Mouse (Mus musculus): Measurements from ENCODE around the gene Sp100. TPM values are rescaled to one million over a fixed set of nuclear protein-coding genes. Genes with fewer than 3 reads are reported as not detected.
"Not testable (repeated sequence)": the region's sequence is repeated elsewhere in the genome, so short reads cannot be mapped to it uniquely, and the experiment has no call there.

The Sp100 gene
- polyA plus RNA-seq, 1 experiment = not detected

DNA sequence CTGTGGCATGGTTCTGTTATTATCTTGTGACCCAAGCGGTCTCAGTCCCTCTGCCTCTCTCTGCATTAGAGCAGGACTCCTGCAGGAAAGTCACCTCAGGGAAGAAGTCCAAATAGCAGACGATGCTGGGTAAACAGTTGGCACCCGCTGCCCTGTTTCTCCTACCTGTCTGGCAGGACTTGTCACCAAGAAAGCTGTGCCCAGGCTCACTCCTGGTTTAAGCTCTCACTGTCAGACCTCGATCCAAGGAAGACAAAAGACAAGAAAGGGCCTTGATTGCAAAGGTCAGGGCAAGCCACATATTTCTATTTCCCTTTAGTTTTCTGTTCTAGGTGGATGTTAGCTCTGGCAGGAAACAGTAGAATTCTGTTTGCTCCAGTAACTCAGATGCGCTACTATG, 736 bp downstream of the Sp100 start:
- H3K4me3 ChIP-seq (ENCODE audit: insufficient read depth, poor library complexity, severe bottlenecking); H3K79me3 ChIP-seq (ENCODE audit: low read depth); H3K27me3 ChIP-seq (ENCODE audit: control insufficient read depth, insufficient read depth, insufficient read length): not testable (repeated sequence)

DNA sequence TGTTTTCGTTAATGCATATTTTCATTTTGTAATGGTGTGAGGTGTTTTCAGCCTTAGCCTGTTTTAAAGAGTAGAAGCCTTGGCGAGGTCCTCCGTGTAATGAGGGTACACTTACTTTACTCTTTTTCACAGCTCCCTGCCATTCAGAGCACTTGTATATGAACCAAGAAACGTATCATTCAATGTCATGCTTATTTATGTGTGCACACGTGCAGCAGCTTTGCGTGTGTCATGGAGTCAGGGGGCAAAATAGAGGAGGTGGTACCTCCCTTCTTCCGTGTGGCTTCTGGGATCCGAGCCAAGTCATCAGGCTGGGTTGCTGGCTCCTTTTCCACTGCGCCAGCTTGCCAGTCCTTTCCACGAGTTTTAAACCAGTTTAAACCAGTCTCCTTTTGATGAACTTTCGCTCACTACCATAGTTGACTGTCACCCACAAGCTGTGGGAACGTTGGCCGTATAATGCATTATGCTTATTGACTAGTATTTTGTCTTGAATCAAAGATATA, 2.0 kb downstream of the Sp100 start:
- not testable (repeated sequence) for H3K79me3 ChIP-seq (ENCODE audit: low read depth); H3ac ChIP-seq (ENCODE audit: control insufficient read depth, insufficient read length, low read depth); H3K27me3 ChIP-seq (ENCODE audit: control insufficient read depth, insufficient read depth, insufficient read length); H3K79me2 ChIP-seq (ENCODE audit: control insufficient read depth, insufficient read depth); H3K36me3 ChIP-seq (ENCODE audit: control insufficient read depth, insufficient read depth); H3K4me3 ChIP-seq (ENCODE audit: insufficient read depth, poor library complexity, severe bottlenecking)

More for the DNA sequence above, 736 bp downstream of the Sp100 start:
- H3K36me3 ChIP-seq (ENCODE audit: control insufficient read depth, insufficient read depth); H3K79me2 ChIP-seq (ENCODE audit: control insufficient read depth, insufficient read depth); H3ac ChIP-seq (ENCODE audit: control insufficient read depth, insufficient read length, low read depth): not testable (repeated sequence)

DNA sequence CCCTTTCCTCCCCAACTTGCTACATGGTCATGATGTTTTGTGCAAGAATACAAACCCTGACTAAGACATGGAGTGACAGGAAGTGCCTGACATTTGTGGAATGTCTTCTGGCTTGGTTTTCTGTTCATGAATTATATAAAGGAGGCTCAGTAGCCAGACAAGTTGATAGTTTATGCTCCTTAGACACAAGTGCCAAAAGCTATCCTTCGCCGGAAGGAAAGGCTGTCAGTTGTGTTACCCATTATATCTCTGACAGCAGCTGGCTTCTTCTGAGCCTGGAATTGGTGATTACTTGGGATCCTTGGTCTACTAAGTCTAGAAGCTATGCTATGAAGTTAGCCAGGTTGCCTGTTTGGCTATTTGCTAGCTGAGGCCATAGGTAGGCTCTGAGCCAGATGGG, 7.4 kb downstream of the Sp100 start:
- not testable (repeated sequence) for H3K27me3 ChIP-seq (ENCODE audit: control insufficient read depth, insufficient read depth, insufficient read length); H3K79me3 ChIP-seq (ENCODE audit: low read depth); H3K36me3 ChIP-seq (ENCODE audit: control insufficient read depth, insufficient read depth); H3K4me3 ChIP-seq (ENCODE audit: insufficient read depth, poor library complexity, severe bottlenecking); H3ac ChIP-seq (ENCODE audit: control insufficient read depth, insufficient read length, low read depth); H3K79me2 ChIP-seq (ENCODE audit: control insufficient read depth, insufficient read depth)

DNA sequence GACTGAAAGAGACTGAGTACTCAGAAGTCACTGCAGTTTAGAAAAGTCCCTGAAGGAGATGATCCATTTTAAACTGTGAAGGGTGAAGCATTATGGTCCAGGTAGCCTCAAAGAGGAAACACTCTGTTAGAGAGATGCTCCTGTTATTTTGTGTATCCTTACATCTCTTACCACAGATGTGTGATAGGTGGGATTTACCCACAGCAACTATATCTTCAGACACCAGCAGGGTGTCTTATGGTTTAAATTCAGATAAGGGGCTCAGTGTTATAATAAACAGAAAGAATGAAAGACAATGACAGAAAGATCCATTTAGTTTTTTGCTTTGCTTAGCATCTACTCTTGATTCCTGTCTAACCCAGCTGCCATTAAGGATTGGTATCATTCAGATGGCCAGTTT, 14.5 kb downstream of the Sp100 start:
- Histone ChIP-seq H3K79me3 (ENCODE audit: low read depth) (no peaks in the 10 kb centered on the region), H3K36me3 (ENCODE audit: control insufficient read depth, insufficient read depth) (no peaks in the 10 kb centered on the region), H3K4me3 (ENCODE audit: insufficient read depth, poor library complexity, severe bottlenecking) (no peak overlapping the region), H3ac (ENCODE audit: control insufficient read depth, insufficient read length, low read depth) (no peak overlapping the region), H3K27me3 (ENCODE audit: control insufficient read depth, insufficient read depth, insufficient read length) (no peaks in the 10 kb centered on the region), H3K79me2 (ENCODE audit: control insufficient read depth, insufficient read depth) (no peaks in the 10 kb centered on the region)
- no peak for TF ChIP-seq USF1 (IDR thresholded peaks at IDR 0.05; ENCODE audit: low read depth)
- TF ChIP-seq FOSL1 (IDR thresholded peaks at IDR 0.05; ENCODE audit: insufficient read depth, low read length, poor library complexity, severe bottlenecking) = no peak
- no peak for TF ChIP-seq CTCF (IDR thresholded peaks at IDR 0.05; ENCODE audit: control insufficient read depth, insufficient read depth, insufficient read length)
- TF ChIP-seq MYOD1 (IDR thresholded peaks at IDR 0.05; ENCODE audit: control insufficient read depth, insufficient read length, low read depth) = no peak
- no peak for TF ChIP-seq CEBPB (IDR thresholded peaks at IDR 0.05; ENCODE audit: low read depth)
- no peak for TF ChIP-seq MYOG (IDR thresholded peaks at IDR 0.05; ENCODE audit: control insufficient read depth, extremely low read depth, insufficient read length)
- no peak for TF ChIP-seq MAX (IDR thresholded peaks at IDR 0.05)

DNA sequence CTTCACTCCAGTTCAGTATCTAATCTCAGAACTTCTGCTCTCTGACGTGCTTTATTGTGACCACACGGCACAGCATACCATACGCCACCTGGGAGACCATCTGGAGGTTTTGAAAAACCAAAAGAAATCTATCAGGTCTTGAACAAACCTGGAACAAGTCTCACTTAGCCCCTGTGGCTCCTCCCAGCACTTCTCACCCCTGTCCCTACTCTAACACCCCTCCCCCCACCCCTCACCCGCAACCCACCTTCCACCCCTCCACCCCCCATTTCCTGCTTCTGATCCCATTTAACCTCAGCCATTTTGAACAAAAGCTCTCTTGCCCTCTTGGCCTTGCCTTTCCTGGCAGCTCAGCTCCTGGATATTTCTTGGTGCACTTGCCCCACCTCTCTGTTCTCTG, 30.4 kb downstream of the Sp100 start:
- Histone ChIP-seq H3K79me3 (ENCODE audit: low read depth) (no peaks in the 10 kb centered on the region), H3K27me3 (ENCODE audit: control insufficient read depth, insufficient read depth, insufficient read length) (no peaks in the 10 kb centered on the region), H3ac (ENCODE audit: control insufficient read depth, insufficient read length, low read depth) (no peak overlapping the region), H3K36me3 (ENCODE audit: control insufficient read depth, insufficient read depth) (no peaks in the 10 kb centered on the region), H3K79me2 (ENCODE audit: control insufficient read depth, insufficient read depth) (no peaks in the 10 kb centered on the region), H3K4me3 (ENCODE audit: insufficient read depth, poor library complexity, severe bottlenecking) (no peak overlapping the region)
- TF ChIP-seq MYOD1 (IDR thresholded peaks at IDR 0.05; ENCODE audit: control insufficient read depth, insufficient read length, low read depth) (no peak), MYOG (IDR thresholded peaks at IDR 0.05; ENCODE audit: control insufficient read depth, extremely low read depth, insufficient read length) (no peak), CTCF (IDR thresholded peaks at IDR 0.05; ENCODE audit: control insufficient read depth, insufficient read depth, insufficient read length) (no peak), USF1 (IDR thresholded peaks at IDR 0.05; ENCODE audit: low read depth) (no peak), FOSL1 (IDR thresholded peaks at IDR 0.05; ENCODE audit: insufficient read depth, low read length, poor library complexity, severe bottlenecking) (no peak), MAX (IDR thresholded peaks at IDR 0.05) (no peak), CEBPB (IDR thresholded peaks at IDR 0.05; ENCODE audit: low read depth) (no peak)

DNA sequence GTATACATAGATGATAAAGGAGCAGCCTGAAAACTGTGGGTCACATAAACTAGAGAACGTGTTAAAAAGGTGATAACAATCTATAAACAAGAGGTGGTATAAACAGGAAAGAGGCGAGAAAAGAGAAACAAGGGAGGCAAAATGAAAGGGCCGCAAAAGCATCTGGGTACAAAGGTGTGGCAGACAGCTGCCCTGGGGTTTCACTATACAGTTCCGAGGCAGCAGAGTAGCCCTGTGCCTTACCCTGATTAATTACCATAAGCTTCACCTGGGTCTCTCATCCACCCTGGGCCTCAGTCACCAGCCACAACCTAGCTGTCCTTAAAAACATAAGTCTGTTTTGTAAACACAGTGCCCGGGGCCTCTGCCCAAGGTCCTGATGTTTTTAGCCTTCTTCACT, 36.9 kb downstream of the Sp100 start:
- no peak overlapping the region for H3ac ChIP-seq (ENCODE audit: control insufficient read depth, insufficient read length, low read depth)
- TF ChIP-seq FOSL1 (IDR thresholded peaks at IDR 0.05; ENCODE audit: insufficient read depth, low read length, poor library complexity, severe bottlenecking) (no peak), CTCF (IDR thresholded peaks at IDR 0.05; ENCODE audit: control insufficient read depth, insufficient read depth, insufficient read length) (no peak), MYOD1 (IDR thresholded peaks at IDR 0.05; ENCODE audit: control insufficient read depth, insufficient read length, low read depth) (no peak), MYOG (IDR thresholded peaks at IDR 0.05; ENCODE audit: control insufficient read depth, extremely low read depth, insufficient read length) (no peak), MAX (IDR thresholded peaks at IDR 0.05) (no peak), CEBPB (IDR thresholded peaks at IDR 0.05; ENCODE audit: low read depth) (no peak), USF1 (IDR thresholded peaks at IDR 0.05; ENCODE audit: low read depth) (no peak)
- no peaks in the 10 kb centered on the region for H3K36me3 ChIP-seq (ENCODE audit: control insufficient read depth, insufficient read depth)
- no peaks in the 10 kb centered on the region for H3K79me3 ChIP-seq (ENCODE audit: low read depth)
- no peak overlapping the region for H3K4me3 ChIP-seq (ENCODE audit: insufficient read depth, poor library complexity, severe bottlenecking)
- no peaks in the 10 kb centered on the region for H3K79me2 ChIP-seq (ENCODE audit: control insufficient read depth, insufficient read depth)
- H3K27me3 ChIP-seq (ENCODE audit: control insufficient read depth, insufficient read depth, insufficient read length) = no peaks in the 10 kb centered on the region

DNA sequence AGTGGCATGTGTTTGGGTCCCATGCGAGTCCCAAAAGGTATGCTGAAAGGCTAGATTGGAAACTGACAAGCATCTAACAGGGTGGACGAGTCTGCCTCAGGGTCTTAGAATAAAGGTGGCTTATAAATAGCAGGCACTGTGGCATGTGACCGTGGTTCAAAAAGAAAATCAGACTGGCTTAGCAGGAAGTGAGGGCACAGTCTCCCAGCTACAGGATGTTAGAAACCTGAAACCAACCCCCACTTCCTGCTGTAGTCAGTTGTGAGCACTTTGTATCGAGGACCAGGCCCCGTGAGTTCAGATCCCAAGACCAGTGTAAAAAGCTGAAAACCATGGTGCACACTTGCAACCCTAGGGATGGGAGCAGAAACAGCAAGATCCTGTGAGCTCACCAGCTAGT, 37.6 kb downstream of the Sp100 start:
- H3K4me3 ChIP-seq (ENCODE audit: insufficient read depth, poor library complexity, severe bottlenecking) = no peak overlapping the region
- no peaks in the 10 kb centered on the region for H3K27me3 ChIP-seq (ENCODE audit: control insufficient read depth, insufficient read depth, insufficient read length)
- H3K79me3 ChIP-seq (ENCODE audit: low read depth) = no peaks in the 10 kb centered on the region
- H3K79me2 ChIP-seq (ENCODE audit: control insufficient read depth, insufficient read depth) = no peaks in the 10 kb centered on the region
- no peaks in the 10 kb centered on the region for H3K36me3 ChIP-seq (ENCODE audit: control insufficient read depth, insufficient read depth)
- TF ChIP-seq MAX (IDR thresholded peaks at IDR 0.05) (no peak), USF1 (IDR thresholded peaks at IDR 0.05; ENCODE audit: low read depth) (no peak), FOSL1 (IDR thresholded peaks at IDR 0.05; ENCODE audit: insufficient read depth, low read length, poor library complexity, severe bottlenecking) (no peak), CTCF (IDR thresholded peaks at IDR 0.05; ENCODE audit: control insufficient read depth, insufficient read depth, insufficient read length) (no peak), MYOD1 (IDR thresholded peaks at IDR 0.05; ENCODE audit: control insufficient read depth, insufficient read length, low read depth) (no peak), MYOG (IDR thresholded peaks at IDR 0.05; ENCODE audit: control insufficient read depth, extremely low read depth, insufficient read length) (no peak), CEBPB (IDR thresholded peaks at IDR 0.05; ENCODE audit: low read depth) (no peak)
- H3ac ChIP-seq (ENCODE audit: control insufficient read depth, insufficient read length, low read depth) = no peak overlapping the region

Measured in C2C12 (cell line).